Mouse (Mus musculus) adrenal gland, adult 2 months (tissue): Measurements from ENCODE around the gene Fyn. TPM values are rescaled to one million over a fixed set of nuclear protein-coding genes. Genes with fewer than 3 reads are reported as not detected.

Experiments used
- DNase-seq: peaks from one replicate; pipeline ENCODE4 v3.0.0; 2021
- long read RNA-seq: library from polyadenylated mRNA; stranded (forward); transcript quantifications from one replicate; pipeline ENCODE4 v2.0.0, GENCODE M21; 2021
- polyA plus RNA-seq: library from polyadenylated mRNA; depleted of rRNA; stranded (reverse); fragments of >200 nt; gene quantifications from 2 replicates; pipeline ENCODE4 v1.2.3, GENCODE M21; 2012; rRNA removed
- total RNA-seq, 2 experiments: library from RNA; stranded (reverse); gene quantifications; 2 replicates each; pipeline ENCODE4 v1.2.3; 2021

The Fyn gene
- total RNA-seq (10 to 100 TPM; 37.9 to 56.2 TPM), polyA plus RNA-seq (22.7 and 27.9 TPM in 2 replicates)
- long read RNA-seq, transcript Fyn-201 (14 exons, 3,562 nt): minor isoform, 15 of 54 reads
- long read RNA-seq, transcript Fyn-202 (14 exons, 3,528 nt): major isoform, 30 of 54 reads
- long read RNA-seq, partial matches to known transcripts: 3 of 54 reads
- long read RNA-seq, other reads (novel, unspliced or antisense): 6 of 54 reads

GRCm38 (mm10) chr10:39368572-39369135 is at the start of gene Fyn:
TSS of gene Fyn (plus strand) at chr10:39368855.
- peak; percentile 11 for DNase-seq

GRCm38 (mm10) chr10:39320798-39321622 is 47.6 kb upstream of the Fyn start:
- DNase-seq: no peak

DNA sequence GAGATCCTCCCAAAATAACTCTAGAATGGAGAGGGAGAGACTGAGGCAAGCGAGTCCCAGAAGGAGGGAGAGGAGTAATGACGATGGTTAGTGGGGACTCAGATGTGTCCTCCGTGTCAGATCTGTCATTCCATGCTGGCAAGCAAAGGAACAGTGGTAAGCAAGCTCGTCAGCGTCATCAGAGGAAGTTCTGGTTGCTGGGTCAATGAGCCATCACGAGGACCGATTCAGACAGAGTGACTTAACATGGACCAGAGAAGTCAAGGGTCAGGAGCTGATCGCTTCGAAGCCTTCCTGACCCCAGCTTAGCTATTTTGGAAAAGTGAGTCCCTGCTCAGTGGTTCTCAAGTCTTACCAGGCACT is 47.1 kb upstream of the Fyn start:
- DNase-seq: no peak

GRCm38 (mm10) chr10:39322143-39322542 is 46.5 kb upstream of the Fyn start:
- no peak for DNase-seq

GRCm38 (mm10) chr10:39324291-39324690 is 44.4 kb upstream of the Fyn start:
- DNase-seq: peak; percentile 24

DNA sequence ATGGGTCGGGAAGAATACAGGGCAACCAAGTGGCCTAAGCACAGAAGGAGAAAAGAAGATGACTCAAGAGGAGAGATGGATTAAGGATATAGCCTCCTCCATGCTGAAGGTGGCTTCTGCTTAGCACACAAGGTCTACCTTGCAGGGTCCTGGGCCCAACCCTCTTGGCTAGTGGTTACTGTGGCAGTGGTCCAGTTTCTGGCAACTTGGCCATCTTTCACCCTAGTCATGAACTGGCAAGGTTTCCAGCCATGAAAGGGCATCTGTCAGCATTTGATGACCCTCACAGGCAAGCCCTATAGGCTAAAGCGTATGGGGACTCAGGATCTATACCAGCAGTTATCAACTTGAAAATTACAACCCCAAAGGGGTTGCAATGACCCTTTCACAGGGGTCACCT is 40.0 kb upstream of the Fyn start:
- DNase-seq: no peak

- DNase-seq: no peak
Measured at GRCm38 (mm10) chr10:39334320-39334719, 34.3 kb upstream of the Fyn start.

- DNase-seq: no peak
Measured at GRCm38 (mm10) chr10:39335880-39336279, 32.8 kb upstream of the Fyn start.

GRCm38 (mm10) chr10:39339189-39339968 is 29.3 kb upstream of the Fyn start:
- no peak for DNase-seq

DNA sequence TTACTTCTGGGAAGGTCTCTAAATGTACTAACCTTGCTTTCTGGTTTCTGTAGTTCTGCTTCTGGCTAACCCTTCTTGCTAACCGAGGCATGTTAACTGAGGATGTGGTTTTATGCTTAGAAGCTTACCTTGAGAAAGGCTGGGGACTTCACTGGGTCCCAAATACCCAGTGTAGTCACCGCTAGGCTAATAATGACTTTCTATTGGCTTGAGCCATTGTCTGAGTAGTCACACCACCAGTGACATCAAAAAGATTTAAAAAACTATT is 28.8 kb upstream of the Fyn start:
- DNase-seq: no peak

GRCm38 (mm10) chr10:39343551-39343950 is 25.1 kb upstream of the Fyn start:
- DNase-seq: no peak

- no peak for DNase-seq
Measured at GRCm38 (mm10) chr10:39345921-39346320, 22.7 kb upstream of the Fyn start.

GRCm38 (mm10) chr10:39349781-39350364 is 18.8 kb upstream of the Fyn start:
- no peak for DNase-seq

DNA sequence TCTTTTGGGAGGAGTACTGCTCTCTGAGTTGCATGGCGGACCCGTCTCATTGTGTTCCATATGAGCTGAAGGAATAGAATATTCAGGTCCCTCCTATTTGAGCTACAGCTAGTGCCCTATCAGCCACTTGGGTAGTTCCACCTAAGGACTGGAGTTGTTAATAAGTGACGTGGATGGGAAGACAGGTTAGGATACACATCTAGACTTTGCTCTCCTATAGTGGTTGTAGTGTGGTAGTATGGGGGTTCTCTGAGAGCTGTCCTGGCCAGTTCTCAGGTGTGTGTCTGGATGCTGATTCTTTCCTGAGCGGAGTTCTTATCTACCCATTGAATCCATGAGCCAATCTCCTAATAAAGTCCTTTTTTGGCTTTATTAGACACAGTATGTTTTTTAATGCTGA is 4.5 kb upstream of the Fyn start:
- no peak for DNase-seq

DNA sequence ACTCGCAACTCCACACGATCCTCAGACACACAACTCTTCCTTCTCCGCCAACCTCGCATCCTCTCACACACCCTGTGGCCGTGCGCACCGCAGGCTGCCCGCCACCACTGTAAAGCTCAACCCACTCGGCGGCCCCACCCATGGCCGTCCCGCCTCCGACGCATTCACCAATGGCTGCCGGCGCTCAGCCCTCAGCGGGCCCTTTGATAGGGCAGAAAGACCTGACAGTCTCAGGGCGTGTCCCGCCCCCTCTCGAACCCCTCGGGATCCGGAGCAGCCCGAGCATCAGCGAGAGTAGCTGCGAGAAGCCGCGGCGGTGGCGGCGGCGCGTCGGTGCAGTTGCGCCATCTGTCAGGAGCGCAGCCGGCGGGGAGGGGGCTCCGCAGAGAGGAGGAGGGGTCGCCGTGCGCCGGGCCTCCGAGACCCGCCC is 862 bp downstream of the Fyn start:
- peak; percentile 98 for DNase-seq

DNA sequence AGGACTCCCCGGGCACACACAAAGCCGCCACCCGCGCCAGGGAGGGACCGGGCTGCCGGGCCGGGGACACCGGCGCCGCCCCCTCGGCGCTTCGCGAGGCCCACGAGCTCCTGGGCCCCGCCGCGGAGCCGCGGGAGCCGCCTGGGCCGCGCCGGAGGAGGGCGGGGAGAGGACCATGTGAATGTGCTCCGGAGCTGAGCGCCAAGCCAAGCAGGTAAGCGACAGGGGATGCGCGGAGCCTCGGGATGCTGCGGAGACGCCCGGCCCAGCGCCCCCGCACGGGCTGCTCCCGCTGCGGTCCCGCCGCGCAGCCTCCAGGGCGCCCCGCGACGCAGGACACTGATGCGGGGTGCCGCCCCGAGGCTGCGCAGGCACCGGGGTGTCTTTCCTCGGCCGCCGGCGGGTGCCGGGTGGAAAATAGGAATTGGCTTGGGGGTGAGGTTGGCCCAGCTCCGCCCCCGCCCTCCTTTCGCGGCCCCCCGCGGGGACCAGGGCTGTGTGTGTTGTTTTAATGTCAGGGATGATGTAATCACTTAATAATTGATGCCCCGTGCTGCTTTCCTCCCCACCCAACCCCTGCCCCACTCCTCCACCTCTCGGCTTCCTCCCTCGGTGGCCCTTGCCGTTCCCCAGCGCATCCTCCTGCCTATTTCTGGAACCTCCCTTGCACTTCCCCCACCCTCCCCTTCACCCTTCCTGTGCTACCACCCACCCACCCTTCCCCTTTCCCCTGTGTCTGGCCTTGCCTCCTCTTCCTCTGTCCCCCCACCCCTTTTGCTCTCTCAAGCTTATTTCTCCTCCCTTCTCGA is 1.5 kb downstream of the Fyn start:
- DNase-seq: peak; percentile 78

DNA sequence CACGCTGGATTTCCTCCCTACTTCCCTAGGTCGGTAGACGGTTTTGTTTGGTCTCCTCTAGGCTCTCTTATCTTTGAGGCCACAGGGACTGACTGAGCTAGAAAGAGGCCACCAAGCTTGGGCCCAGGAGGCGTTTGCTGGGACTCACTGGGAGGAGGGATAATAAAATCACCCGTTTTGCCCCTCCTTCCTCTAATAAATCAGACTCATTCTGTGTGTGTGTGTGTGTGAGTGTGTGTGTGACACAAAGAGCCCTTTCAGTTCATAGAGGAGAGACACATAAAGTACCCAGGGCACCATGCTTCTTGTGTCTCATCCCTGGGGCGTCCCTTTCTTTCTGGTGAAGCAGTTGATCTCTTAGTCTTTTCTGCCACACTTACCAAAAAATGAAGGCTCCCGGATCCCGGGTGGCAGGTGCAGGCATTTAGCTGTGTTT is 2.1 kb downstream of the Fyn start:
- DNase-seq: no peak

- peak; percentile 48 for DNase-seq
Measured at GRCm38 (mm10) chr10:39371467-39371866, 2.8 kb downstream of the Fyn start.

DNA sequence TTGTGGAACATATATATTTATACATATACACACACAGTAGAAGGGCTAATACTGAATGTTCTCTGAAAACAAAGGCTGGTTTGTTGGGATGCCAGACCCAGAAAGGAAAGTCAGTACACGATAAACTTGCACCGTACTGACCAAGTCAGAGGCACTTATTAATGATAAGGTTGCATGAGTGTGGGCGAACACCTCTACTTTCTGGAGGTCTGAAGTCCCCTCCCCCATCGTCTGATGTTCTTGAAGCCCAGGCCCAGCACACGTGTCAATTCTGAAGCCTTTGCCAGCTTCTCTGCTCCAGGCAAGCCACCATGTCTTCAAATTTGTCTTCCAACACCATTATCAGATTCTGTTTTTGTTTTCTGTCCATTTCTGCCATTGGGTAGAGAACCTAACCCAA is 3.3 kb downstream of the Fyn start:
- no peak for DNase-seq

DNA sequence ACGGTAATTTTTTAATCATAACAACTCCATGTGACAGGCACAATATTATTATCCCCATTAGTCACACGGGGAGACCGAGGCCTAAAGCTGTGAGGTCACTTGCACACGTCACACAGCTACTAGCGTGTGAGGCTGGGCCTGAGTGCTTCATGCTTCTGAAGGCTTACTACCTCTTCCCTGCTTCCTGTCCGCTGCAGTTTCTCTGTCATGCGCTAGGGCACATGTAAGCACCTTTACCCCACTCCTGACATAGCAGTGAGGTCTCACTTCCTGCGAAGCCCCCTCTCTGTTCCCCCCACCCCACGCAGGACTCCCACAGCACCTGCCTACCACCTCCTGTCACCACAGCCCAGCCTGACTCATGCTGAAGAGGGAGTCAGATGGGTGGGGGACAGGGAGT is 8.0 kb downstream of the Fyn start:
- no peak for DNase-seq

GRCm38 (mm10) chr10:39377219-39377618 is 8.6 kb downstream of the Fyn start:
- no peak for DNase-seq
